Mouse (Mus musculus) layer of hippocampus, adult 2 months (tissue): ENCODE measurements around the gene Ddx5. TPM values are rescaled to one million over a fixed set of nuclear protein-coding genes. Genes with fewer than 3 reads are reported as not detected.
"Not testable (repeated sequence)": the region's sequence is repeated elsewhere in the genome, so short reads cannot be mapped to it uniquely, and the experiment has no call there.

Experiments
- DNase-seq, 2 experiments: peaks; one replicate each; pipeline ENCODE4 v3.0.0; 2022; ENCODE audit warnings: low spot score in 2 of 2
- H3K27ac ChIP-seq: fragments of 200-600 bp; 2 replicates; pipeline ENCODE4 v1.8.1; 2022
- H3K4me3 ChIP-seq: fragments of 200-600 bp; 2 replicates; pipeline ENCODE4 v1.8.1; 2022; ENCODE audit warnings: mild to moderate bottlenecking
- CTCF ChIP-seq: fragments of 200-600 bp; conservative IDR thresholded peaks from 2 replicates; pipeline ENCODE4 v1.8.1; 2022; ENCODE audit warnings: antibody characterized with exemption, mild to moderate bottlenecking, moderate library complexity
- microRNA-seq, 2 experiments: library from miRNA; unstranded; fragments of <30 nt; microRNA quantifications; one replicate each; pipeline ENCODE4 v1.2.0; 2021
- total RNA-seq, 2 experiments: library from RNA; stranded (reverse); gene quantifications; 2 replicates each; pipeline ENCODE4 v1.2.3; 2021

The Ddx5 gene
- total RNA-seq, 2 experiments from 2014 or later, result 779 to 834 TPM

DNA sequence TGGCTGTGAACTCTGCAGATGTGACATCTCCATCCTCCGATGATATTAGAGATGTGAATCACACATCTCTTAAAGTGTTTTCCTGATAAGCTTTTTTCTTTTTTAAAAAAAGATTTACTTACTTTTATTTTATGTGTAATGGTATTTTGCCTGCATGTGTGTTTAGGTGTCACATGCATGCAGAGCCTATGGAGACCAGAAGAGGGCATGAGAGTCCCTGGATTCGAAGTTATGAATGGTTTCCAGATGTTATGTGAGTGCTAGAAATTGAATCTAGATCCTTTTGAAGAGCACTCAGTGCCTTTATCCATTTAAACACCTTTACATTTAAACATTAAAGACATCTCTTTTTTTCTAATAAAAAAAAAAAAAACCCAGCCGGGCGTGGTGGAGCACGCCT, 44.0 kb downstream of the Ddx5 start:
- Histone ChIP-seq H3K27ac (no peak overlapping the region), H3K4me3 (no peak overlapping the region)
- TF ChIP-seq CTCF, result peak; percentile 55
- DNase-seq, result no peak

DNA sequence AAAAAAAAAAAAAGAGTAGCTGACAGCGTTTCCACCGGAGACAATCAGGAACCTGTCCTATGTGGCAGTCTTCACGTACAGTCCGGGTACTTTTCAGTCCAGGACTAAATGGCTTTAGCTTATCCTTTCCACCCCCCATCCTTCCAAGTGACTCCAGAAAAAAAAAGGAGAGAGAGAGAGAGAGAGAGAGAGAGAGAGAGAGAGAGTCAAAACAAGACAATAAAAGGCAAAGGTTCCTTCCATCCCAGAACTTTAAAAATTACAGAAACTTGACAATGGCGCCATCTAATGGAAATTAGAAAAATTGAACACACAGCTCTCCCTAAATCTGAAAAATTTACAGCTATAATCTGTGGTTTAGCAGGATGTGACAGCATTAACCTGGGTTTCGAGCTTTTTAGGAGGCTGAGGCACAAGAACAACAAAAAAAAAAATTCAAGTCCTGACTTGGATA, 46.6 kb downstream of the Ddx5 start:
- Histone ChIP-seq H3K4me3 (no peak overlapping the region), H3K27ac (no peak overlapping the region)
- DNase-seq, result no peak
- peak; percentile 82 for TF ChIP-seq CTCF

DNA sequence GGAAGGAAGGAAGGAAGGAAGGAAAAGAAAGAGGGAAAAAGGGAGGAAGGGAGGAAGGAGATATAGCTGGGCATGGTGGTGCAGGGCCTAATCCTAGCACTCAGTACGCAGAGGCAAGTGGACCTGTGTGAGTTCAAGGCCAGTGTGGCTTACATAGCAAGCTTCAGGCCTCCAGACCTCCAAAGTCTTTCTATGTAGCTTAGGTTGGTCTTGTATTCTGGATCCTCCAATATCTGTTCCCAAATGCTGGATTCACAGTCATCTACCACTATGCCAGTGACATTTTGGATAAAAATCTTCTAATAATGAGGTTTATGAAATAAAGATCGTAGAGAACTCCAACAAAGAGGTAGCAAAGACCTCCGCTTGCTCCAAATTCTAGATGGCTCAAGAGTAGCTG, 47.2 kb downstream of the Ddx5 start:
- DNase-seq, result no peak
- TF ChIP-seq CTCF, result no peak
- Histone ChIP-seq H3K27ac (no peak overlapping the region), H3K4me3 (no peak overlapping the region)

DNA sequence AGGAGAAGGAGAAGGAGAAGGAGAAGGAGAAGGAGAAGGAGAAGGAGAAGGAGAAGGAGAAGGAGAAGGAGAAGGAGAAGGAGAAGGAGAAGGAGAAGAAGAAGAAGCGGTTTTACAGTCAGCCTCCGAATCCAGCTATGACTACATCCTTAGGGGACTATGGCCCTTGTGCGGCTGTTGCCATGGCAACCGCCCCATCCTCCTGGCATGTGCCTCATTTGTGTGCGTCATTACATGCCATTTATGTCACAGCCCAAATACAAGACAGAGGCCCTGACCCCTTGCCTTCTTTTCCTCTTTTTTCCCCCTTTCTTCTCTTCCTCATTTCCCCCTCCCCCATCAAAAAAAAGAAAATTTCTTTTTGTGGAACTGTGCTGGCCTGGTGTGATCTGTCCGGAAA, 47.8 kb downstream of the Ddx5 start:
- DNase-seq, result no peak
- no peak for TF ChIP-seq CTCF

DNA sequence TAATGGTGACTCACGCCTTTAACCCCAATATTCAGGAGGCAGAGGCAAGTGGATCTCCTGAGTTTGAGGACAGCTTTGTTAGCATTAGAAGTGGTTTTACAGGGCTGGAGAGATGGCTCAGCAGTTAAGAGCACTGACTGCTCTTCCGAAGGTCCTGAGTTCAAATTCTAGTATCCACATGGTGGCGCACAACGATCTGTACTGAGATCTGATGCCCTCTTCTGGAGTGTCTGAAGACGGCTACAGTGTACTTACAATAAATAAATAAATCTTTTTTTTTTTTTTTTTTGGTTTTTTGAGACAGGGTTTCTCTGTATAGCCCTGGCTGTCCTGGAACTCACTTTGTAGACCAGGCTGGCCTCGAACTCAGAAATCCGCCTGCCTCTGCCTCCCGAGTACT, 48.3 kb downstream of the Ddx5 start:
- not testable (repeated sequence) for DNase-seq, H3K4me3 ChIP-seq, H3K27ac ChIP-seq

More for the DNA sequence above, 47.8 kb downstream of the Ddx5 start:
- Histone ChIP-seq H3K27ac (no peak overlapping the region), H3K4me3 (no peak overlapping the region)

DNA sequence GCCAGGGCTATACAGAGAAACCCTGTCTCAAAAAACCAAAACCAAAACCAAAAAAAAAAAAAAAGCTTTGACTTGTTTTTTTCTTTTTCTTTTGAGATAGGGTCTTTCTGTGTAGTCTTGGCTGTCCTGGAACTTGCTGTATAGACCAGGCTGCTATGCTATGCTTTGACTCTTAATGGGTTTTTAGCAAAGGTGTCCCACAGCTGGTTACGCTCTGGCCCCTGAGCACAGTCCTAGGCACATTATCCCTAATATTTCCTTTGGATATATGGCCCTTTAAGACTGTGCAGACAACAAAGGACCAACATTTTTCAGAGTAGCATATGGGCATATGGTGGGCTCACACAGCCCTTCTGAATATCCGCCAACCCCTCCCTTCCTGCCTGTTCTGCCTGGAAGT, 49.9 kb downstream of the Ddx5 start:
- TF ChIP-seq CTCF, result no peak
- Histone ChIP-seq H3K27ac (no peak overlapping the region), H3K4me3 (no peak overlapping the region)
- DNase-seq, result no peak

DNA sequence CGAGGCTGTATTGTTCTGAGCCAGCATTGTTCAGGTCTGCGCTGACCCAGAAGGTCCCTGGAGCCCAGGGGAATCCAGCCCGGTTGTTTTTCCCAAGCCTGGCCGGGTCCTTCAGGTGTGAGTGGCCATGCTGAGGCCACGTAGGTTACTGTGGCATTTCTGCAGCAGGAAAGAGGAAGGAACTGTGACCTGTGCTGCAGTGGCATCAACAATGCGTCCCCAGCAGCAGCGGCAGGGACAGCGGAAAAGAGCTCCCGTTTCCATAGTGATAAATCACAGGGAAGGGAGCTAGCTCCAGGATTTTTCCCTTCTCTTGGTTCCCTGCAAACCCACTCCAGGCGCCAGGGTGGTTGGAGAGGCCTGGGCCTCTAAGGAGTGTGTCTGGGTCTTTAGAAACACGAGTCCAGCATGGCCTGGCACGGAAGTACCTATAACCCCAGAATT, 51.8 kb downstream of the Ddx5 start:
- H3K4me3 ChIP-seq, result peak overlapping the region; percentile 5; the same call in 1 of the 2 replicates
- no peak for TF ChIP-seq CTCF
- peak; percentile 34 to 35 for DNase-seq
- H3K27ac ChIP-seq, result peak overlapping the region; percentile 90

DNA sequence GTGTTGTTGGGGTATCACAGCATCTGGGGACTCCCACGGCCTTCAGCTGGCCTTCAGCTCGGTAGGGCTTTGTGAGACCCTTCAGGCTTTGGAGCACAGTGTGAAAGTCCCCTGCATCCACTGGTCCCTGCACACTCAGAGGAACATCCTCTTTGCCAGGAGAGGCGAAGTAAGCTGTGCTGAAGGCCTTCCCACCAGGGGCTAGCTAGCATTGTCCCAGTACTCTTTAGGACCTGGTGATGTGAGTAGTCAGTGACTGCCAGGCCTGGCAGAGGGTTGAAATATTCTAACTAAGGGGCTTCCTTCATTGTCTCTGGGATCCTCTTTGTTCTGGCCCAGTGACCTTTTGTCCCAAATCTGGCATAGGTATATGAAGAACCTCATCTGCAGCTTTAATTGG, 52.4 kb downstream of the Ddx5 start:
- H3K4me3 ChIP-seq, result no peak overlapping the region
- no peak for TF ChIP-seq CTCF
- peak overlapping the region; percentile 90 for H3K27ac ChIP-seq
- DNase-seq, result no peak

DNA sequence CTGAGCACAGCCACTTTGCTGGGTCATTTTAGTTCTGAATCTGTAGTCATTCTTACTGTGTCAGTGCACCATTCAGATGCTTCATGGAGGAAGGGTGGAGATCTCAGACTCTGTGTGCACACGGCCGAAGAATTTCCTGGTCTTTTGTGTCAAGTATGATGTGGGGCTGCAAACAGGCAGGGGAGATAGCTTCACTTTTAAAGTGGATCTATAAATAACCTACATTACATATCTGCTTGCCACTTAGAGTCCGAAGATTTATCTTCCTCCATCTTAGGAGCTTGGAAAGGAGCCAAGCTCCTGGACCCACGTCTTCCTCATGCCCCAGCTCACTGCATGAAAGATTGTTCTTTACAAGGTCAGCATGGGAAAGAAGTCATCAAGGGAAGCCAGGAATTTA, 58.3 kb downstream of the Ddx5 start:
- no peak overlapping the region for H3K4me3 ChIP-seq
- H3K27ac ChIP-seq, result no peak overlapping the region
- no peak for DNase-seq
- TF ChIP-seq CTCF, result no peak

Small RNA genes within 50 kb of the gene (microRNA-seq; reads per million reads assigned to microRNA genes)
- gene Gm25994 (0.32 to 0.55 reads per million in 2 experiments), gene Mir3064 (13.3 to 18.5 reads per million in 2 experiments)

Other genes starting within 250 kb of the Ddx5 start
- gene Tex2, start 175.8 kb downstream of the Ddx5 start, total RNA-seq, result 100 to 1,000 TPM; 144 TPM
- 10 to 100 TPM; 15.9 to 20.4 TPM for gene Pecam1, start 38.6 kb downstream of the Ddx5 start, total RNA-seq
- gene Milr1, start 38.0 kb downstream of the Ddx5 start, total RNA-seq, result not detected
- gene Polg2, start 9.6 kb downstream of the Ddx5 start, total RNA-seq, result 1 to 10 TPM; 3.1 to 5.0 TPM
- gene Cep95, start 67 bp upstream of the Ddx5 start, total RNA-seq, result 10 to 100 TPM; 13.6 to 18.8 TPM
- gene Smurf2, start 131.5 kb upstream of the Ddx5 start, total RNA-seq, result 10 to 100 TPM; 29.6 to 31.1 TPM
- 10 to 100 TPM; 17.7 to 19.1 TPM for gene Kpna2, start 210.4 kb upstream of the Ddx5 start, total RNA-seq
- gene 1810010H24Rik, start 236.5 kb upstream of the Ddx5 start, total RNA-seq, result 1 to 10 TPM; 3.1 to 3.5 TPM